ENCODE assay signal across 16 mouse cellular contexts in genomic region chr12:58581811-58582572, GRCm38 (mm10).
"Had no signal": no experiment of that assay in that cellular context is flagged by ENCODE, and none has a peak within 500 bp of the region (broad histone marks: within the 10 kb centered on the region; RNA-seq: fewer than 3 reads in every experiment).

No protein-coding gene starts in this region.

- H3K9me3 ChIP-seq: limb, embryonic 13.5 days; liver, embryonic 15.5 days; midbrain, embryonic 10.5 days had no signal

- H3K27me3 ChIP-seq: limb, embryonic 13.5 days; liver, embryonic 15.5 days had no signal

- DNase-seq: kidney, adult 9 months; kidney, postnatal 36 days; left cerebral cortex, postnatal 4 days; lung, adult 2 months; lung, postnatal 10 days; lung, postnatal 4 days; right cerebral cortex, postnatal 4 days; spleen, adult 18-20 months; thymus, adult 18-20 months; thymus, postnatal 14 days had no signal

- H3K27ac ChIP-seq: kidney, postnatal 0 days; limb, embryonic 13.5 days; liver, embryonic 15.5 days; midbrain, embryonic 10.5 days had no signal

- ATAC-seq: midbrain, embryonic 16.5 days had no signal

- H3K4me1 ChIP-seq: limb, embryonic 13.5 days; liver, embryonic 15.5 days; midbrain, embryonic 10.5 days had no signal

- H3K36me3 ChIP-seq: limb, embryonic 13.5 days; liver, embryonic 15.5 days; midbrain, embryonic 10.5 days had no signal

- H3K4me2 ChIP-seq: limb, embryonic 13.5 days; liver, embryonic 11.5 days; liver, embryonic 15.5 days had no signal

- H3K4me3 ChIP-seq: limb, embryonic 13.5 days; liver, embryonic 15.5 days; midbrain, embryonic 10.5 days had no signal

- H3K9ac ChIP-seq: limb, embryonic 13.5 days; liver, embryonic 15.5 days had no signal
